Mouse (Mus musculus): ENCODE data around the gene Tmem30a. TPM values are rescaled to one million over a fixed set of nuclear protein-coding genes. Genes with fewer than 3 reads are reported as not detected.

Gene Tmem30a
- polyA plus RNA-seq (2015; fragmentation: Nextera tagmentation; extraction: Ambion mirVana), result 51.6 and 52.7 TPM in 2 replicates

DNA sequence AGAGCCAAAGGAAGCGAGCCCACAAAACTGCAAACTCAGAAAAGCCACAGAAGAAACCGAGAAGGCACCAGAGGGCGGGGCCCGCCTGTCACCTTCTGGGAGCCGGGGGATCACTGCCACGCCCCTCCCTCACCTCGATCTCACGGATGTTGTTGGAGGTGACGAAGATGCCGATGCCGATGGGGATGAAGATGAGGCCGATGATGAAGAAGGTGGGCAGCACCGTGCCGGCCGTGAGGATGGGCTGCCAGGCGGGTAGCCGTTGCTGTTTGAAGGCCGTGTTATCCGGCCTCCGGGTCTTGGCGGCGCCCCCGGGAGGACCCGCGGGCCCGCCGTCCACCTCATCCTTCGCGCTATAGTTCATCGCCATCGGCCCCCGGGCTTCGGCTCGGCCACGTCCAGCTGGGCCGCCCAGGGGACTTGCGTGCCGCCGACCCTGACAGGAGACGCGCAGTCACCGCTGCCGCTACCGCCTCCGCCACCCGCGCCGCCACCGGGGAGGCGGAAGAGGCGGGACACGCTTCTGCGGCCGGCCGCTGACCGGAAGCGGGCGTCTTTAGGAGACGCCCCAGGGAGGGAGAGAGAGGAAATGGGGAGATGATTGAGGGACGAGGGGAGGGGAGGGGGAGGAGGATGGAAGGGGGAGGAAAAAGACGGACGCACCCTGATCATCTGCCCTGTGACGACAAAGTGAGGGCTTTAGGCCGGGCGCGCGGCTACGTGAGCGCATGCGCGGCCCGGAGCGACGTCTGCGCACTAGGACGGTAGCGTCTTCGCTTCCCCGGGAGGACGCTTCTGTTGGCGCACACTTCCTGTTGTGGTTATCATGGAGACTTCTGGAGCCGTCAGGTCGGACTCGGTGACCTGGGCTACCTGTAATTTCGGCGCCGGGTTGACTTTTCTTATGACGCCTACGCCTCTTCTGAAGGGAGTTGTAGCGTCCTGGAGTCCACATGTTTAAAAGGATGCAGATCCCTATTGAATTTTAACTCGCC lies at the start of gene Tmem30a:
TSS of gene Tmem30a (minus strand) at position 667 of the 995 bp plus-strand sequence.
- peak; percentile 95 for DNase-seq (ENCODE audit: low spot score)

DNA sequence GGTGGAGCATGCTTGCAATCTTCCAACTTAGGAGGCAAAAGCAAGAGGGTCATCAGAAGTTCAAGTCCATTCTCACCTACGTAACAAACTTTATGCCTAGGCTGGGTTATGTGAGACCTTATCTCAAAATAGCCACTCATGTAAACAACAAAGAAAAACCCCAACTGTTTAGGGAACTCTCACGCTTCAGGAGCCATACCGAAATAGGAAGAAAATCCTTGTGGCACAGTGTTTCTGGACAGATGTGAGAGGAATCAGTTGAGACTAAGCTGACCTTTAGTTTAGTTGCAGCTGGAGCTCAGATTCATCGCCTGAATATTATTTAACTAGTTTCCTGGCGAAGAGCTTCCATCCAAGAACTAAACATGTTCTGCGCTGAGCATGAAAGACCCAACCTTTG lies 49.3 kb upstream of the Tmem30a start:
- DNase-seq (ENCODE audit: low spot score), result no peak

DNA sequence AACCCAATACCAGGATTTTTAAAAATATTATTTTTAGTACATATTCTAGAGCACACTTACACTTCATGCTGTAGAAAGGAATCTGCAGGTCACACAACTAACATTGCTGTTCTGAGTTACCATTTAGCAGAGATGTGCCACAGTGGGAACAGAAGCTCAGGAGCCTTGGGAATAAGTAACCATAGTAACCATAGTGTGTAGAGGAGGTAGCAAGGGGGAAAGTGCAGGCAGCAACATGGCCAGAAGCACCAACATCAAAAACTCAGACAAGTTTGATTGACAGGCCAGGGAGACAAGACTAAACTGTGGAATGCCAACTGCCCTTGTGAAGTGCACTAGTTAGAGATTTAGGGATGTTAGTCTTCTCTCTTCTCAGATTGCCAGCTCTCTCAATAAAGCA lies 48.7 kb upstream of the Tmem30a start:
- DNase-seq (ENCODE audit: low spot score), result no peak

DNA sequence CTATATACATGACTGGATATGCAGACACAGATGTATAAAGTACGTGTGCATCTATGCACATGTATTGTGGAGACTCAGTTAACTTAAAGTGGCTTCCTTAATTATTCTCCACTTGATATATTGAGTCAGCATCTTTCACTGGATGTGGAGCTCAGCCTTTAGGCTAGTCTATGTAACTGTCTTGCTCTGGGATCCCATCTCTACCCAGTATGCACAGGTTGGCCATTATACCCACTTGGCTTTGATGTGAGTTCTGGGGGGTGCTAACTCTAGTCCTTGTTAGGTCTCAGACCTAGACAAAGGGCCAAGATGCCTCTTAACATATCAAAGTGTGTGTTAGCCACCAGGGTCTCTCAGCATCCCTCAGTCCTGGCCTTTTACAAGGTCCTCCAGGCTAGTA lies 38.0 kb upstream of the Tmem30a start:
- no peak for DNase-seq (ENCODE audit: low spot score)

DNA sequence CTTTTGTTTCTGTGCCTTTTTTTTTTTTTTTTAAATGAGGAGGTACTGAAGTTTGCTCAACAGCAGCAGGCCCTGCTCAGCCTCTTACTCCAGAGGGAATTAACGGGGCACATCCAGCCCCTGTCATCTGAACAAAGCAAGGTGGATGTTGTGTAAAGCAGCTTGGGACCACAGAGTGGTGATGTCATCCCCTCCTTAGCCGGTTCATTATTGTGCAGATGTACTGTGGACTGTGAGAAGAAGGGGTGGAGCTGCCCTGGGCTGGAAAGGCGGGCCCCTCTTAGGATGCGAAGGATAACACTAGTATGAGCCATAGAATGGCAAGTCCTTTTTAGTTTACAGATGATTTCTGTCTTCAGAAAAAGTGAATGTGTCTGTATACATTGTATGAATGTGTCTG lies 37.6 kb upstream of the Tmem30a start:
- no peak for DNase-seq (ENCODE audit: low spot score)

DNA sequence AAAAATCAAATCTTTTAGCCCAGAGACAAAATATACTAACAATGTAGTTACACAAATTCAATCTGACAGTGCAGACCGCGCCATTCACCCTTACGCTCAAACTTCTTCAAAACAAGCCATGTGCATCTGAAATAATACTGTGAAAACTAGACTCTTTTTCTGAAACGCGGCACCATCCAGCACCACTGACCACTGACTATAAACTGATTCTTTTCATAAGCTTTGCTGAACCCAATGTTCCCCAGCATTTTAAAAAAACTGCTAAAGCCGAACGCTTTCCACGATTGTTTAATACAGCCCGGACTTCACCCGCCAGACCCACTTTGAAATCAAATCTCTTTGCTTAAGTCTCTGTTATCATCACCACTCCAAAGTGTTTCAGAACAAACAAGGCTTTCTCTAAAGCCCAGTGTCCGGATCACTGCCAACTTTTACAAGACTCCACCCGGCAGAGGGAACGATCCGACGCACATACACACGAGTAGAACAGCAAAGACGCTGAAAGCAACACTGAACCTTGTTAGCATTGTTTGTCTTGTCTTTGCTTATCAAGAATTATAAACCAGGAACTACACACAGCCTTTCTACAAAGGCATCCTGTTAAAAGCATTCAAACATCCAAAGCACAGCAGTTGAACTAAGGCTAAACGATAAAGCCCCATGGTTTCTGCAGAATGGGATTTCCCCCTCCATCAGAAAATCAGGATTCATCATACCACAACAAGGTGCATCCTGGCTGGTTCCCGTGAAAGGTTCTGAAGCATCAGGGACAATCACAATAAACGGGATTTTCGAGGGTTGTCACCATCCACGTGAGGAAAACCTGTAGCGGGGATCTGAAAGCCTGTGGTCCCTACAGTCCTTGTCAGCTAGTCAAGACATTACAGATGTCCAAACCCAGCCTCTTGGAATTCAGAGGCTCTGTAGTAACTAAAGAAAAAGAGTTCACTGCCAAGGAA lies 36.8 kb upstream of the Tmem30a start:
- DNase-seq (ENCODE audit: low spot score), result no peak

DNA sequence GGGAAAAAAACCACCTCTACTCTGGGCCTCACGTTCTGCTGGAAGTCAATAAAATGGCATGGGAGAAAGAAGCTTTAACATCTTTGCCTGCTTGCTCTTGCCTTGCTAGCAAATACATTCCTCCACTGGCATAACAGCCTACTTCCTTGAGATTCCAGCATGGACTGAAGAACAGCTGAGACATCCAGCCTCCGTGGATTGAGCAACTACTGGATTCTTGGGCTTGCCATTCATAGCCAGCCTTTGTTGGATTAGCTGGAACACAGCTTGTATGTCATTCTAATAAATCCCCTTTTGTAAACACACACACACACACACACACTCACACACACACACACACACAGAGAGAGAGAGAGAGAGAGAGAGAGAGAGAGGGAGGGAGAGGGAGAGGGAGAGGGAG lies 33.8 kb upstream of the Tmem30a start:
- no peak for DNase-seq (ENCODE audit: low spot score)

DNA sequence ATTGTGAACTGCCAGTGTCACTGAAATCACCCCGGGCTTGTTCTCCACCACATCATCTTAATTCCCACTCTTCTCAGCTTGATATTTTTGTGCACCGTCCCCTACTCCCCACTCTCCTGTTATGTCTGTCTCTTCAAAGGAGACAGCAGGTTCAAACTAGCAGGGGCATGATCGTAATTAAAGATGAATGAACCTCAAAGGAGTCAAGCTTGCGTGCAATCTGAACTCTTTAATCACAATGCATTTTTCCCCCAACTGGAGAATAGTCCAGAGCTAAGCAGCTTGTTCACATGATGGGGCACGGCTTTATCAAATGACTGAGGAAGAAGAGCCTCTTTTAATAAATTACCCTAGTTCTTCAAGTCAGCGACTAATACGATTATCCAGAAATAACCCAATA lies 32.2 kb upstream of the Tmem30a start:
- no peak for DNase-seq (ENCODE audit: low spot score)

- no peak for DNase-seq (ENCODE audit: low spot score)
Observed at GRCm38 (mm10) chr9:79823856-79824255, 30.5 kb upstream of the Tmem30a start.

GRCm38 (mm10) chr9:79823438-79823837 lies 30.1 kb upstream of the Tmem30a start:
- no peak for DNase-seq (ENCODE audit: low spot score)

DNA sequence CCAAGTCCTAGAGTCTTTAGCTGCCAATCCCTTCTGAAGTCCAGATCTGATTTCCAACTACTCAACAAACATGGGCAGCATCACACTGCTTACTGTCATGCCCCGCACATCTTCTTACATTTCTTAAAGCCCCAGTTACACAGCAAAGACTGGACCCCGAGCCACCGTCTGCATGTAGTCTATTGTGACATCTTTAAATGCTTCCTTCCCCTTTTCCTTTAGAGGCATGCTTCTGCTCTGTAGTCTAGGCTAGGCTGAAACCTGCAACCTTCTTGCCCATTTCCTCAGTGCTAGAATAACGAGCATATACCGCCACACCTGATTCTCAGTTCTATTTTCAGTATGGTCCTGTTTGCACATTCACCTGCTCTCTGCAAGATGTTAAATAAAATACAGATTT lies 23.2 kb upstream of the Tmem30a start:
- DNase-seq (ENCODE audit: low spot score), result no peak

- peak; percentile 55 for DNase-seq (ENCODE audit: low spot score)
Observed at GRCm38 (mm10) chr9:79816013-79816412, 22.7 kb upstream of the Tmem30a start.

- no peak for DNase-seq (ENCODE audit: low spot score)
Observed at GRCm38 (mm10) chr9:79814592-79814991, 21.3 kb upstream of the Tmem30a start.

GRCm38 (mm10) chr9:79810969-79811902 lies 17.9 kb upstream of the Tmem30a start:
- no peak for DNase-seq (ENCODE audit: low spot score)

DNA sequence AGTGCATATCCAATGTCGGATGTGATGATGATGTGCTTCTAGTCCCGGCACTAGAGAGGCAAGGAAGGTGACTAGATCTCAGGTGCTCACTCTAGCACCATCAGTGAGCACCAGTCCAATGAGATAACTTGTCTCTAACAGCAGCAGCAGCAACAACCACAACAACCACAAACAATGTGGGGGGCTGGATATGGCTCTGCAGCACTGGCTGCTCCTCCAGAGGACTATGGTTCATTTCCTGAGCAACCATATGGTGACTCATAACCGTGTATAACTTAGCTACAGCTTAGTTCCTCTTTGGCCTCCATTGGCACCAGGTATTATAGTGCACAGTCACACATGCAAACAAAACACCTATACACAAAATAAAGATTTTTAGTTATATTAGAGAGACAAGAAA lies 17.2 kb upstream of the Tmem30a start:
- peak; percentile 24 for DNase-seq (ENCODE audit: low spot score)

GRCm38 (mm10) chr9:79809411-79809810 lies 16.1 kb upstream of the Tmem30a start:
- DNase-seq (ENCODE audit: low spot score), result no peak

- DNase-seq (ENCODE audit: low spot score), result no peak
Observed at GRCm38 (mm10) chr9:79807178-79807577, 13.9 kb upstream of the Tmem30a start.

DNA sequence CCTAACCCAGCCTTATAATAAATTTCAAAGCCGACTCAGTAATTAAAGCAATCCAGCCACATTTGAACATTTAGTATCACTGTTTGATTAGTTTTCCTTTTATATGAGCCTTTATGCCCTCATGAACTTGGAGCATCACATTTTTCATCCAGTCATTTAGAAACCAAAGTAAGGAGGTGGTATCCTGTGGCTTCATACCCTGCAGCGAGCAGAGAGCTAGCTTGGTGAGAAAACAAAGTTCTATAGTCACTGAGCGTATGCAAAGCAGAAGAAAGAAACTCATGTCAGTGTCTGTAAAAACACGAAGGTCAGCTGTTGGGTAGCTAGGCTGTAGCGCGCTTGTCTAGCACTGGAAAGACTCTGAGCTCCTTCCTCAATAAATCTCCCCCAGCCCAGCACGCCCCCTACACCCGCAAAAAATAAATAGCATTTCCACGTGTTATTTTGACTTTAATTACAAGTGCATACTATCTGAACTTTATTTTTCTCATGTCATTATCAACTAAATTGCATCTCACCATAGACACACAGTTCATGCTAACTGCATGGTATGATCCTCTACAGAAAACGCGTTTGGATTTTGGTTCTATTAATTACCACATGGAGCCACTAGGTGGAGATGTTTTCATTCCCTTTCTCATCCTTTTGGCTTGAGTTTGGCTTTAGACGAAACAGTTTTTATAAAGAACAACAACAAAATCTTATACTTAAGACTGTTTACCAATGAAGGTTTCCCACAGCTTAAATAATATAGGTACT lies 13.2 kb upstream of the Tmem30a start:
- DNase-seq (ENCODE audit: low spot score), result peak; percentile 54

GRCm38 (mm10) chr9:79805426-79805825 lies 12.1 kb upstream of the Tmem30a start:
- DNase-seq (ENCODE audit: low spot score), result no peak
